ENCODE assay signal across 15 mouse cellular contexts in the genomic region with DNA sequence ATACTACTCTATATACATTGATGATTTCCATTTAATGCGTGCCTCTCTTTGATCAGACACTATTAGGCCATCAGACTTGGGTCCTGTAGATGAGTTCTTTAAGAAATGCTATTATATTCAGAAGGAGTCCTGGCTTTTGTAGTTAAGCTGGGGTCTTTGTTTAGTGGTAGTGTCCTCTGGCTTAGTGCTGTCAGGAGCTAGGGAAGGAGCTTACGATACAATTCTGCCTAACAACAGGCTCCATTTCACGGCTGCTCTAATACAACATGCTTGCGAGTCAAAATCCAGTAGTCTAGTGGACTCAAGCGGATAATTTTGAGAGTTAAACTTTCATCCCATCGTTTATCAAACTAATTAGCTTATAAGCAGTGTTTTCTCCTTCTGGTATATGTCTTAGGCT.
"Had no signal": no experiment of that assay in that cellular context is flagged by ENCODE, and none has a peak within 500 bp of the region (broad histone marks: within the 10 kb centered on the region; RNA-seq: fewer than 3 reads in every experiment).

No protein-coding gene starts in this region.

- H3K9ac ChIP-seq: limb, embryonic 13.5 days; liver, embryonic 12.5 days; liver, embryonic 15.5 days; midbrain, embryonic 13.5 days had no signal

- H3K4me3 ChIP-seq: layer of hippocampus, adult 2 months; limb, embryonic 10.5 days; limb, embryonic 13.5 days; liver, embryonic 12.5 days; liver, embryonic 15.5 days; megakaryocyte, embryonic 14.5 days; midbrain, embryonic 13.5 days had no signal

- H3K27ac ChIP-seq: kidney, postnatal 0 days; layer of hippocampus, adult 2 months; limb, embryonic 10.5 days; limb, embryonic 13.5 days; liver, embryonic 12.5 days; liver, embryonic 15.5 days; midbrain, embryonic 13.5 days had no signal

- DNase-seq: kidney, adult 2 months; kidney, postnatal 25 days; layer of hippocampus, adult 9-11 months; liver; lung, adult 18-20 months; thymus, adult 18-20 months; thymus, postnatal 36 days had no signal

- H3K4me1 ChIP-seq: limb, embryonic 10.5 days; limb, embryonic 13.5 days; liver, embryonic 12.5 days; liver, embryonic 15.5 days; megakaryocyte, embryonic 14.5 days had no signal

- ATAC-seq: liver, embryonic 12.5 days; midbrain, embryonic 13.5 days had no signal

- H3K4me2 ChIP-seq: limb, embryonic 13.5 days; liver, embryonic 12.5 days; liver, embryonic 15.5 days; midbrain, embryonic 13.5 days had no signal

- H3K9me3 ChIP-seq: limb, embryonic 10.5 days; limb, embryonic 13.5 days; liver, embryonic 12.5 days; liver, embryonic 15.5 days; megakaryocyte, embryonic 14.5 days; midbrain, embryonic 13.5 days had no signal

- H3K27me3 ChIP-seq: limb, embryonic 13.5 days; liver, embryonic 12.5 days; liver, embryonic 15.5 days; megakaryocyte, embryonic 14.5 days; midbrain, embryonic 13.5 days had no signal
